Mouse (Mus musculus) hindbrain, embryonic 14.5 days (tissue): ENCODE results near the gene Mknk2. TPM values are rescaled to one million over a fixed set of nuclear protein-coding genes. Genes with fewer than 3 reads are reported as not detected.
A peak's percentile ranks its signal among the peaks of the same experiment; 100 is the strongest.

ENCODE experiments used
- ATAC-seq: fragments of 200-750 bp; cut with Nextera tagmentation; 2 replicates; pipeline ENCODE4 v1.8.0; 2017; ENCODE audit warnings: moderate number of reproducible peaks, mild to moderate bottlenecking, moderate TSS enrichment, moderate library complexity; ENCODE audit not compliant: low FRiP score
- DNase-seq: peaks from one replicate; pipeline ENCODE4 v3.0.0-alpha.2; 2015; ENCODE audit warnings: low spot score
- H3K27ac ChIP-seq: fragments of 300-500 bp; sonication (generic); 2 replicates; pipeline ENCODE4 v1.5.1; 2014; ENCODE audit warnings: mild to moderate bottlenecking, moderate library complexity
- H3K27me3 ChIP-seq: fragments of 300-500 bp; sonication (generic); 2 replicates; pipeline ENCODE4 v1.6.1; 2014; ENCODE audit warnings: mild to moderate bottlenecking, low read length, mixed read lengths; ENCODE audit not compliant: control insufficient read depth, insufficient read depth
- H3K36me3 ChIP-seq: fragments of 300-500 bp; sonication (generic); replicated peaks from 2 replicates; pipeline ENCODE4 v1.6.1; 2014; ENCODE audit not compliant: control insufficient read depth, insufficient read depth
- H3K4me1 ChIP-seq: fragments of 300-500 bp; sonication (generic); replicated peaks from 2 replicates; pipeline ENCODE4 v1.6.1; 2014; ENCODE audit warnings: antibody characterized with exemption, low read length, mixed read lengths; ENCODE audit not compliant: control insufficient read depth, insufficient read depth
- H3K4me2 ChIP-seq: fragments of 300-500 bp; sonication (generic); replicated peaks from 2 replicates; pipeline ENCODE4 v1.6.1; 2014; ENCODE audit warnings: mild to moderate bottlenecking, moderate library complexity
- H3K4me3 ChIP-seq: fragments of 300-500 bp; sonication (generic); replicated peaks from 2 replicates; pipeline ENCODE4 v1.5.1; 2014; ENCODE audit warnings: mild to moderate bottlenecking, low read length
- H3K9ac ChIP-seq: fragments of 300-500 bp; sonication (generic); 2 replicates; pipeline ENCODE4 v1.6.1; 2014
- H3K9me3 ChIP-seq: fragments of 300-500 bp; sonication (generic); 2 replicates; pipeline ENCODE4 v1.6.1; 2016; ENCODE audit warnings: low read length; ENCODE audit not compliant: control insufficient read depth
- WGBS: fragments of 180-500 bp; shearing (Covaris S2); extraction: QIAGEN DNeasy Blood & Tissue Kit; methylation state at CpG from one replicate; pipeline ENCODE4 v1.1.7; 2014; 5-methylcytosine and 5-hydroxymethylcytosine counted together
- polyA plus RNA-seq: library from polyadenylated mRNA; unstranded; fragments of >200 nt; fragmentation: Nextera tagmentation; extraction: Ambion mirVana; gene quantifications from 2 replicates; pipeline ENCODE4 v1.2.1, GENCODE M21; 2014

Mknk2 gene
- 53.8 and 60.2 TPM in 2 replicates for polyA plus RNA-seq

- Histone ChIP-seq H3K9ac (peak within 1 kb of the TSS; percentile 73), H3K27ac (peak within 1 kb of the TSS; percentile 95), H3K4me3 (peak within 1 kb of the TSS; percentile 95), H3K9me3 (no peaks in the 10 kb centered on the region), H3K4me2 (peak within 1 kb of the TSS; percentile 75), H3K27me3 (no peaks in the 10 kb centered on the region), H3K36me3 (peaks cover under 1% of the 10 kb centered on the region; the same call in 1 of the 2 replicates), H3K4me1 (peaks cover 47% of the 10 kb centered on the region)
- DNase-seq (peak; percentile 72), ATAC-seq (no peak)
- 26% methylated on average over 8 of the region's 8 CpGs for WGBS
Measured at GRCm38 (mm10) chr10:80677942-80678436, at the start of gene Mknk2. Mknk2 (minus strand) TSS chr10:80678112.

DNA sequence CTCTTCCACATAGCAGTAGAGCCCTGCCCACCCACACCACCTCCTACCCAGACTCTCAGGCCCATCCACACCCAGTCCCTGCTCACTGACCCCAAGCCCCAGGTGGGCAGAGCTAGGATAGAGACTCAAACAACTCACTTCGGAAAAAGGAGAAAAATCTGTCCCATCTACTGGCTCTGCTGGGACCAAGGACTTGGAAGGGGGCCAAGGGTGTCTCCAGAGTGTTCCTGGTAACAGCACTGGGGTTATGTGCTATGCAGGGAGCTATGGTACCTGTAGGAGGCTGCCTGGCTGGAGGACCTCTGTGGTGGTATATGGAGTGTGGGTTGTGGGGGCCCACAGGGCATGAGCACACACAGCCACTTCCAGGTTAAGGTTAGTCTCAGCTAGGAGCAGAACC, 39.4 kb upstream of the Mknk2 start:
- H3K9ac ChIP-seq: no peak overlapping the region
- no peak for ATAC-seq
- DNase-seq: no peak
- no peaks in the 10 kb centered on the region for H3K9me3 ChIP-seq
- 94% methylated on average over 1 of the region's 1 CpGs for WGBS
- H3K27ac ChIP-seq: no peak overlapping the region
- H3K36me3 ChIP-seq: peaks cover 100% of the 10 kb centered on the region
- H3K4me3 ChIP-seq: no peak overlapping the region
- no peaks in the 10 kb centered on the region for H3K4me1 ChIP-seq
- H3K4me2 ChIP-seq: no peak overlapping the region
- no peaks in the 10 kb centered on the region for H3K27me3 ChIP-seq

- Histone ChIP-seq H3K4me1 (no peaks in the 10 kb centered on the region), H3K27ac (no peak overlapping the region), H3K9me3 (no peaks in the 10 kb centered on the region), H3K9ac (no peak overlapping the region), H3K4me2 (no peak overlapping the region), H3K27me3 (no peaks in the 10 kb centered on the region), H3K36me3 (peaks cover 100% of the 10 kb centered on the region), H3K4me3 (no peak overlapping the region)
- no peak for ATAC-seq
- 87% methylated on average over 3 of the region's 3 CpGs for WGBS
- DNase-seq: no peak
Measured at GRCm38 (mm10) chr10:80710834-80711233, 32.9 kb upstream of the Mknk2 start.

DNA sequence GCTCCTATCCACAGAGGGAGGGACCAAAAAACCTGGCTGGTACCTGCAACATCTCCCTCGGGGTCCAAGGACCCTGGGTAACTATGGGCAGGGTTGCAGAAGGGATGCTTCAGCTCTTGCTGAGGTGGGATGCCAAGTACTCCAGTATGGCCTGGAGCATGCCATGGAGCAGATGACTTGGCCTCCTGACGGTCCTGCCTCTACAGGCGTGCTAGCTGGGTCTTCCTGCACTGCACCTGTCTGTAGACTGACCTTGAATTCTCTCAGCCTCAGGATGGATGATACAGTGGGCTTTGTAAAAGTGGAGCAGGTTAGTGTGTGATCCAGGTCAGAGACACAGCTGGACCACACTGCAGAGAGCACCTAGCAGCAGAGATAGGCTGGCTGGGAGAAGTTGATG, 27.6 kb upstream of the Mknk2 start:
- Histone ChIP-seq H3K27me3 (no peaks in the 10 kb centered on the region), H3K9ac (no peak overlapping the region), H3K4me2 (no peak overlapping the region), H3K27ac (no peak overlapping the region), H3K4me3 (no peak overlapping the region), H3K9me3 (no peaks in the 10 kb centered on the region), H3K4me1 (peaks cover 20% of the 10 kb centered on the region), H3K36me3 (peaks cover 56% of the 10 kb centered on the region)
- ATAC-seq: no peak
- no peak for DNase-seq
- WGBS: 83% methylated on average over 3 of the region's 3 CpGs

GRCm38 (mm10) chr10:80705033-80705432, 27.1 kb upstream of the Mknk2 start:
- DNase-seq: no peak
- Histone ChIP-seq H3K4me2 (no peak overlapping the region), H3K9ac (no peak overlapping the region), H3K27ac (no peak overlapping the region), H3K27me3 (no peaks in the 10 kb centered on the region), H3K9me3 (no peaks in the 10 kb centered on the region), H3K4me1 (peaks cover 24% of the 10 kb centered on the region), H3K36me3 (peaks cover 51% of the 10 kb centered on the region), H3K4me3 (no peak overlapping the region)
- ATAC-seq: no peak
- WGBS: 69% methylated on average over 3 of the region's 3 CpGs

DNA sequence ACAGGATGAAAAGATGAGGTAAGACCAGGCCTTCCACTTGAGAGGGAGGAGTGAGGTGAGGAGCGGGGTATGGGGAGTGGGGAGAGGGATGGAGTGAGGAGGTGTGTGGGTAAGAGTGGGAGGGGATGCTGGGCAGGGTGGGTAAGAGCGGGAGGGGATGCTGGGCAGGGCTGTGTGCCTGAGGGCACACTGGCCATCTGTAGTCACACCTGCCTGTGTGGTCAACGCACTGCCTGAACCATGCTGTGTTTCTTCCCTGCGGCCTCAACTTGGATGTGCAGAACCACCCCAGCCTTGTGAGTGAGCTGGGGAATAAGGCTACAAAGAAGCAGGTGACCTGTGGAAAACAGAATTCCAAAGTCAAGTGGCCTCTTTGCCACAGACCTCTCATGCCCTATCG, 26.5 kb upstream of the Mknk2 start:
- 87% methylated on average over 5 of the region's 5 CpGs for WGBS
- DNase-seq (no peak), ATAC-seq (no peak)
- Histone ChIP-seq H3K27me3 (no peaks in the 10 kb centered on the region), H3K9ac (no peak overlapping the region), H3K9me3 (no peaks in the 10 kb centered on the region), H3K27ac (no peak overlapping the region), H3K4me3 (no peak overlapping the region), H3K36me3 (peaks cover 45% of the 10 kb centered on the region), H3K4me2 (no peak overlapping the region), H3K4me1 (peaks cover 31% of the 10 kb centered on the region)

- Histone ChIP-seq H3K9ac (peak overlapping the region; percentile 72), H3K36me3 (peaks cover 37% of the 10 kb centered on the region), H3K4me3 (peak overlapping the region; percentile 66; the same call in 1 of the 2 replicates), H3K4me1 (peaks cover 31% of the 10 kb centered on the region), H3K4me2 (peak overlapping the region; percentile 60), H3K9me3 (no peaks in the 10 kb centered on the region), H3K27me3 (no peaks in the 10 kb centered on the region), H3K27ac (no peak overlapping the region; the same call in 1 of the 2 replicates)
- no peak for ATAC-seq
- 85% methylated on average over 5 of the region's 5 CpGs for WGBS
- no peak for DNase-seq
Measured at GRCm38 (mm10) chr10:80703643-80704042, 25.7 kb upstream of the Mknk2 start.

DNA sequence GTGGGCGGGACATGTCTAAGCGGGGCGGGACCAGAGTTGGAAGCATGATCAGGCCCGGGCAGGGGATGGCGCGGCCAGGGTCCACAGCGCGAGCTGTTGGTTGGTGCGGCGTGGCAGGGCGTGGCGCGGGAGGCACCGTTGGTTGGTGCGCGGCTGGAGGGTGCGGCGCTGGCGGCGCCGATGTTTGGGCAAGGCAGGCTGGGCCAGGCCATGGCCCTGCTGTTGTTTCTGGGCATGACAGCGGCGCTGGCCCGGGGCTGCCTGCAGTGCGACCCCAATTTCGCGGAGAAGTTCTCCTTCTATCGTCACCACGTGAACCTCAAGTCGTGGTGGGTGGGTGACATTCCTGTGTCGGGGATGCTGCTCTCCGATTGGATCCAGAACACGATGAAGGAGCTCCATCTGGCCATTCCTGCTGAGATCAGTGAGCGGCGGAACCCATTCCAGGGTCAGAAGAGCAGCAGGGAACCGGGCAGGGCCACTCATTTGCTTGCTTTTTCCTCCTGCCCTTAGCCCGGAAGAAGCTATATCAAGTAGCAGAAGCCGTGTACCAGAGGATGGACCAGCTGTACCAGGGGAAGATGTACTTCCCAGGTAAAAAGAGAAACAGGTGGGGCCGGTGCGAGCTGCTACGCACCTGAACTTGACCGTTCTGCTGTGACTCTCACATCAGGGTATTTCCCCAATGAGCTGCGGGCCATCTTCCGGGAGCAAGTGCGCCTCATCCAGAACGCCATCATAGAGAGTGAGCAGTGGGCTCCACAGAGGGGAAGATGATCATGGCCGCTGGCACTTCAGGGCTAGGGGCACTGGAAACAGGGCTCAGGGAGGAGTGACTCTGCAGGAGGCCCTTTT, 24.9 kb upstream of the Mknk2 start:
- ATAC-seq (peak; percentile 84), DNase-seq (peak; percentile 85)
- peaks cover 31% of the 10 kb centered on the region for H3K4me1 ChIP-seq
- H3K4me2 ChIP-seq: peak overlapping the region; percentile 60
- H3K9me3 ChIP-seq: no peaks in the 10 kb centered on the region
- peak overlapping the region; percentile 84 for H3K27ac ChIP-seq
- H3K36me3 ChIP-seq: peaks cover 33% of the 10 kb centered on the region
- WGBS: 2% methylated on average over 47 of the region's 47 CpGs
- H3K9ac ChIP-seq: peak overlapping the region; percentile 72
- H3K27me3 ChIP-seq: no peaks in the 10 kb centered on the region
- peak overlapping the region; percentile 66 for H3K4me3 ChIP-seq

DNA sequence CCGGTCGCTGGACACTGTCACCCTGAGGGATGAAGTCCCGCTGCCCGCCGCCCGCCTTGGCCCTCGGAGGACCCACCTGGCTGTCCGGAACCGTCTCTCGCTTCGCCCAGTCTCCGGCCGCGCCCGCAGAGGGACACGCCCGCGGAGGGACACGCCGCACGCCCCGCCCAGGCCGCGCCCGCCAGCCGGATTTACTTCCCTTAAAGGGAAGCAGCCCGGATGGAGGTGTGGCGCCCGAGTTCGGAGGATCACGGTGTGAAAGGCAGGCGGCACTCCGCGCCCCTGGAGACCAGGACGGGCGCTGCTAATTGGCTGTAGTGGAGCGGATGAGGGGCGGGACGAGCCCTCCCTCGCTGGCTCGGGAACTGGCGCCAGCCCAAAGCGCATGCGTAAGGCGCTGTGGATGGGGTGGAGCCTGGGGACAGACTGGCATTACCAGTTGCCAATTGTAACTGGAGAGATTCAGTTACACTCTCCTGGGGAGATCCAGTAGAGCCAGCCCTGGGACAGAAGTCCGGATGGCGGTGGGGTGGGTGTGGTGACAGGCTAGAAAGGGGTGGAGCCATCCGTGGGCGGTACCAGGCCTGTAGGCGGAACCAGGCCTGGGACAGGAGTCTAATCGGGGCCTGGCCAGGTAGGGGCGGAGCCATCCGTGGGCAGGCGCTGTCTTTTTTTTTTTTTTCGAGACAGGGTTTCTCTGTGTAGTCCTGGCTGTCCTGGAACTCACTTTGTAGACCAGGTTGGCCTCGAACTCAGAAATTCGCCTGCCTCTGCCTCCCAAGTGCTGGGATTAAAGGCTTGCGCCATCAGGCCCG, 24.0 kb upstream of the Mknk2 start, which contains the start of the genes Mob3a and Izumo4:
Mob3a (minus strand) TSS at position 257 of the 815 bp plus-strand sequence.
Izumo4 (plus strand) TSS at position 464 of the 815 bp plus-strand sequence.
- peak; percentile 97 for ATAC-seq
- peaks cover 30% of the 10 kb centered on the region for H3K36me3 ChIP-seq
- peak within 1 kb of the TSS; percentile 60 for H3K4me2 ChIP-seq
- peak within 1 kb of the TSS; percentile 84 for H3K27ac ChIP-seq
- WGBS: under 1% methylated on average over 59 of the region's 59 CpGs
- DNase-seq: peak; percentile 99
- H3K9me3 ChIP-seq: no peaks in the 10 kb centered on the region
- no peaks in the 10 kb centered on the region for H3K27me3 ChIP-seq
- H3K4me1 ChIP-seq: peaks cover 31% of the 10 kb centered on the region
- H3K4me3 ChIP-seq: peak within 1 kb of the TSS; percentile 66
- H3K9ac ChIP-seq: peak within 1 kb of the TSS; percentile 72
